Mouse (Mus musculus): ENCODE measurements around the gene Tent4b. TPM values are rescaled to one million over a fixed set of nuclear protein-coding genes. Genes with fewer than 3 reads are reported as not detected.

Gene Tent4b
- polyA plus RNA-seq (2012; ENCODE audit: insufficient read depth, insufficient read length, missing spikeins): 15.1 and 22.6 TPM in 2 replicates

DNA sequence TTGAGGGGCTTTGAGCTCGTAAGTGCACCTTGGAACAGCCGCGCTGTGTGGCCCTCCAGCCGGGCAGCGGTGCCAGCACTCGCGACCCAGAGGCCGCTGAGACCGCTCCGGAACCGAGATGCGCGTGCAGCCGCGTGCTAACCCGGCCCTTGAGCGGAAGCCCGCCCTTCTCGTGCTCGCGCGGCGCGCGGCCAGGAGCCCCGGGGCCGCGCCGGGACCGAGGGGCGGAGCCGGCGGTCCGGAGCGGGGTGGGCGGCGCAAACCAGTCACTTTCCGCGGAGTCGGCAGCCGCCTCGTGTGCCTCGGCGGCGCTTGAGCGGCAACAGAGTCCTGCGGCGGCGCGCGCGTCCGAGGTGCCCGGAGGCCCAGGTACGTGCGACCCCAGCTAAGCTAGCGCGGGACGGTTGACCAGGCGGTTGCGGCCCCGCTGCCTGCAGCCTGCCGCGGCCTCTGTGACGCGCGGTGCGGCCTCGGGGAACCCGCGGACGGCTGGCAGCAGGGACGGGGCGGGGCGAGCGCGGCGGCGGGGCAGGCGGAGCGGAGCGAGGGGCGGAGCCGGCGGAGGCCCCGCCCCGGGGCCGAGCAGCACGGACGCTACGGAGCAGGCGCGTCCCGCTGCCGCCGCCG, at the start of gene Tent4b:
TSS of gene Tent4b (plus strand) at position 269 of the 627 bp plus-strand sequence.
- peaks cover 17% of the 10 kb centered on the region for H3K4me1 ChIP-seq (ENCODE audit: control insufficient read depth, insufficient read depth, insufficient read length, low read length)
- H3K4me3 ChIP-seq (ENCODE audit: insufficient read depth, low read depth, low read length): peak within 1 kb of the TSS; percentile 100
- H3K27ac ChIP-seq (replicated peaks; ENCODE audit: low read depth, low read length): peak within 1 kb of the TSS; percentile 88

DNA sequence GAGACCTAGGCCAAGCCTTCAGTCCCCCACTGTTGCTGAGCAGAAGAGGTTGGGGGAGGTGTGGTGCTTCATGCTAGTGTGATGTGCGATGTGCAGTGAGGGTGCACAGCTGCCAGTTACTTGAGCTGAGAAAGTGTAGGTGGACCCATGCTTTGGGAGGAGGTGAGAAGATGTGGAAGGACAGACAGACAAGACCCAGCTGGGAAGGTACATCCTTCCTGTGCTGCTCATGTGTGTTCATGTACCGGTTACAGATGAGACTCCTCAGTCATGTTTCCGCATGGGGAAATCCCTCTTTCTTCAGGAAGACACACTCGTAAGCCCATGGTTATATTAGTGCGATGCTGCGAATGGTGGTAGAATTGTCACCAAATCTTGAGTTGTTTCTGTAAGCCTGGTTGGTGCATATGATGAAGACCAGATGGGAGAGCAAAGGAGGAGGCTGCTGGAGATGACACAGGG, 48.1 kb upstream of the Tent4b start:
- H3K27ac ChIP-seq (replicated peaks; ENCODE audit: low read depth, low read length): no peak overlapping the region
- no peaks in the 10 kb centered on the region for H3K4me1 ChIP-seq (ENCODE audit: control insufficient read depth, insufficient read depth, insufficient read length, low read length)
- no peak overlapping the region for H3K4me3 ChIP-seq (ENCODE audit: insufficient read depth, low read depth, low read length)

DNA sequence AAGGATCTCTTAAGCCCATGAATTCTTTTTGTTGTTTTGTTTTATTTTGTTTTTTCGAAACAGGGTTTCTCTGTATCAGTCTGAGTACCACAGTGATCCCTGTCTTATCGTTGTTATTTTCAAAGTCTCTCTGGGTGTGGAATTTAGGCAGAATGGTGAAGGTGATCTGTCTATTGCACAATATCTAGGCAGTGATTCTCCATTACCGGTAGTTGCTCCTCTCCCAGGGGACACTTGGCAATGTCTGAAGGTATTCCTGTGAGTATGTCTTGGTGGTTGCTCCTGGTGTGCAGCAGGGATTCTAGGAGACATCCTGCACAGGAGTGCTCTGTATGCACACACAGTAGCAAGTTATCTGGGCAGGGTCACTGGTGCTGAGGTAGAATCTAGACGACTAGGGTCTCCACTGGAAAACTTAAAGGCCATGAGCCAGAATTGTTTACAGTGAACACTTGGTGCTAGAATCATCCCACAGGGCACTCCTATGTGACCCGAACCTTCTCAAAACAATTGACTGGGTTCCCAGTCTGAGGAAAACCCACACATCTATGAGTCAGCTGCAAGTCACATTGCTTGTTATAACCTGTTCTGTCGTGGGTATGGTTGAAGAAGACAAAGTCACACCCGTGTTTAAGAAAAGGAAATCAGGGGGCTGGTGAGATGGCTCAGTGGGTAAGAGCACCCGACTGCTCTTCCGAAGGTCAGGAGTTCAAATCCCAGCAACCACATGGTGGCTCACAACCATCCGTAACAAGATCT, 38.6 kb upstream of the Tent4b start:
- H3K27ac ChIP-seq (replicated peaks; ENCODE audit: low read depth, low read length): no peak overlapping the region
- no peak overlapping the region for H3K4me3 ChIP-seq (ENCODE audit: insufficient read depth, low read depth, low read length)
- H3K4me1 ChIP-seq (ENCODE audit: control insufficient read depth, insufficient read depth, insufficient read length, low read length): no peaks in the 10 kb centered on the region

DNA sequence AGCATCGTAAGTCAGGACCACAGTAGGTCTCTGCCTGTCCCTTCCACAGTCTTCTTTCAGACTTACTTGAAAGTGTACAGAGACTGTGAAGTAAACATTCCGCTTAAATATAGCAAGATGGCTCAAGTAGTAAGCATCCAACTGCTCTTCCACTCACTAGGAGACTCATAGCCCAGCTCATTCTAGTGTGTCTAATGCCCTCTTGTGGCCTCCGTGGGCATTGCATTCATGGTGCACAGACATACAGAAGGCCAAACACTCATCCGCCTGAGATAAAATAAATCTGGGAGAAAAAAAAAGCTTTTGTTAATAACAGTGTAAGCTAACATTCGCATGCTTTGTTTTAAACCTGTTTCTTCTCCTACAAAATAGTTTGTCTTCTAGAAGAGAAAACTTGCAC, 37.6 kb upstream of the Tent4b start:
- Histone ChIP-seq H3K27ac (replicated peaks; ENCODE audit: low read depth, low read length) (no peak overlapping the region), H3K4me3 (ENCODE audit: insufficient read depth, low read depth, low read length) (no peak overlapping the region), H3K4me1 (ENCODE audit: control insufficient read depth, insufficient read depth, insufficient read length, low read length) (no peaks in the 10 kb centered on the region)

GRCm38 (mm10) chr8:88175264-88175663, 23.7 kb upstream of the Tent4b start:
- no peaks in the 10 kb centered on the region for H3K4me1 ChIP-seq (ENCODE audit: control insufficient read depth, insufficient read depth, insufficient read length, low read length)
- H3K27ac ChIP-seq (replicated peaks; ENCODE audit: low read depth, low read length): no peak overlapping the region
- no peak overlapping the region for H3K4me3 ChIP-seq (ENCODE audit: insufficient read depth, low read depth, low read length)

- Histone ChIP-seq H3K4me1 (ENCODE audit: control insufficient read depth, insufficient read depth, insufficient read length, low read length) (no peaks in the 10 kb centered on the region), H3K27ac (replicated peaks; ENCODE audit: low read depth, low read length) (no peak overlapping the region), H3K4me3 (ENCODE audit: insufficient read depth, low read depth, low read length) (no peak overlapping the region)
These were observed 21.7 kb upstream of the Tent4b start for GRCm38 (mm10) chr8:88177291-88177690.

DNA sequence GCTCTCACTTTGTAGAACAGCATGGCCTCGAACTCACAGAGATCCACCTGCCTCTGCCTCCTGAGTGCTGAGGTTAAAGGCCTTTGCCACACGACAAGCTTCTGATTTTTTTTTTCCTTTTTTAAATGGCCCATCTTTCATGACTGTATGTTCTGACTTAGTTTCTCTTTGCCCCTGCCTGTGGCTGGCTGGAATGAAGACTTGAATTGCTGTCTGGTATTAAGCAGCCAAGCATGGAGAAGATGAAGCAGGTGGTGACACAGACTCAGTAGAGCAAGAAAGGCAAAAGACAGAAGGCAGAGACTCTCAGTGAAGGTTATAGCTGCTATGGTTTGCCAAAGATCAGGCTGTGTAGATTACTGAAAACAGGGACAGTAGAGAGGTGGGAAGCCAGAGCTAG, 15.9 kb upstream of the Tent4b start:
- no peaks in the 10 kb centered on the region for H3K4me1 ChIP-seq (ENCODE audit: control insufficient read depth, insufficient read depth, insufficient read length, low read length)
- no peak overlapping the region for H3K27ac ChIP-seq (replicated peaks; ENCODE audit: low read depth, low read length)
- no peak overlapping the region for H3K4me3 ChIP-seq (ENCODE audit: insufficient read depth, low read depth, low read length)

GRCm38 (mm10) chr8:88184914-88185313, 14.1 kb upstream of the Tent4b start:
- Histone ChIP-seq H3K27ac (replicated peaks; ENCODE audit: low read depth, low read length) (no peak overlapping the region), H3K4me1 (ENCODE audit: control insufficient read depth, insufficient read depth, insufficient read length, low read length) (no peaks in the 10 kb centered on the region), H3K4me3 (ENCODE audit: insufficient read depth, low read depth, low read length) (no peak overlapping the region)

- no peak overlapping the region for H3K27ac ChIP-seq (replicated peaks; ENCODE audit: low read depth, low read length)
- H3K4me1 ChIP-seq (ENCODE audit: control insufficient read depth, insufficient read depth, insufficient read length, low read length): no peaks in the 10 kb centered on the region
- no peak overlapping the region for H3K4me3 ChIP-seq (ENCODE audit: insufficient read depth, low read depth, low read length)
These were observed 13.3 kb upstream of the Tent4b start for GRCm38 (mm10) chr8:88185716-88186115.

GRCm38 (mm10) chr8:88197328-88197727, 1.7 kb upstream of the Tent4b start:
- no peak overlapping the region for H3K4me3 ChIP-seq (ENCODE audit: insufficient read depth, low read depth, low read length)
- H3K4me1 ChIP-seq (ENCODE audit: control insufficient read depth, insufficient read depth, insufficient read length, low read length): peaks cover 12% of the 10 kb centered on the region
- H3K27ac ChIP-seq (replicated peaks; ENCODE audit: low read depth, low read length): no peak overlapping the region

DNA sequence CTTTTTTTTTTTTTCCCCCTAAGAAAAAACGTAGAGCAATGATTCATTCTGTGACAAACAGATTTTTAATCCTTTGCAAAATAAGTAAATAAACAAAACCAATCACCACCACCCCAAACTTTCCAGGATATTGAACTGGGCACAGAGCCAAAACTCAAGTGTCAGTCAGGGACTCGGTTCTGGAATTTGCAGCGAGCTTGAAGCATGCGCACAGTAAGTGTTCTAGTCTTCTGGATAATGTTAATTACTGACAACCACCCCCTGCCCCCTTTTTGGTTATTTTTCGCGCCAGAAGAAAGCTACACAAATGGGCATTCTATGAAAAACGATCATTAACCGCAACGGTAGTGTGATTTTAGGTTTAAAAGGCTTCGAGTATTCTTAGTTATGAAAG, 465 bp upstream of the Tent4b start:
- H3K27ac ChIP-seq (replicated peaks; ENCODE audit: low read depth, low read length): peak overlapping the region; percentile 86
- H3K4me1 ChIP-seq (ENCODE audit: control insufficient read depth, insufficient read depth, insufficient read length, low read length): peaks cover 17% of the 10 kb centered on the region
- peak overlapping the region; percentile 100 for H3K4me3 ChIP-seq (ENCODE audit: insufficient read depth, low read depth, low read length)

GRCm38 (mm10) chr8:88199700-88200601, 938 bp downstream of the Tent4b start:
- H3K4me1 ChIP-seq (ENCODE audit: control insufficient read depth, insufficient read depth, insufficient read length, low read length): peaks cover 24% of the 10 kb centered on the region

DNA sequence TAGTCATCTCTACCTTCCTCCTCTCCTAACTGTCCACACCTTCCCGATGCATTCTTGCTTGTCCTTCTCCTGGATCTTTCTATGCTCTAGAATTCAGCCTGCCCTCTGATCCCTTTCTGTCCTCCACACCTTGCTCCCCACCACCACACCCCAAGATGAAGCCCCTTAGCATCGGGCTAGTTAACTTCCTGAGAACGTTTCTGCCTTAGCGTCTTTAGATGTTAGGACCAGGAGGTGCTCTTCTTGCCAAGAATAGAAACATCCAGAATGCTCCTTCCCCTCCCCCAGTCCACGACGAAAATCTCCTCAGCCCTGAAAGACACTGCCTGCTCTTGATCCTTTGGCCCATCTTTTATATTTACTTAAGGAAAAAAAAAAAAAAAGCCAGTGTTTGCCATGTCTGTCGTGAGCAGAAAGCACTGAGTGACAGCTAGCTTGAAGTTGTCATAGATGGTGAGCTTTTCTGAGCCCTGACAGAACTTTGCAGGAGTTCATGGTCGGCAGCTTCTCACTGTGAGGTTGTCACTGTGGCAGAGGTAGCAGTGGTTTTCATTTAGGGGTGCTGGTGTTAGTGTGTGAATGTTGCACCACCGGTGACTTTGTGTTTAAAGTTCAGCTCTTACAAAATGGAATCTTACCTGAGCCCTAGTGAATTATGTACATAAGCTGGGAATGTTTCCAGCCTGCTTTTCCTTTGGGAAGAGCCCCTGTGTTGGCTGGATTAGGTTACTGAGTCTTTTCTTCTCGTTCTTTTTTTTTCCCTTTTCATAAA, 1.9 kb downstream of the Tent4b start:
- Histone ChIP-seq H3K4me3 (ENCODE audit: insufficient read depth, low read depth, low read length) (peak overlapping the region; percentile 71), H3K27ac (replicated peaks; ENCODE audit: low read depth, low read length) (peak overlapping the region; percentile 5; the same call in 1 of the 2 replicates), H3K4me1 (ENCODE audit: control insufficient read depth, insufficient read depth, insufficient read length, low read length) (peaks cover 25% of the 10 kb centered on the region)

More at GRCm38 (mm10) chr8:88199700-88200601, 938 bp downstream of the Tent4b start:
- Histone ChIP-seq H3K4me3 (ENCODE audit: insufficient read depth, low read depth, low read length) (peak overlapping the region; percentile 71), H3K27ac (replicated peaks; ENCODE audit: low read depth, low read length) (peak overlapping the region; percentile 46)

- Histone ChIP-seq H3K4me3 (ENCODE audit: insufficient read depth, low read depth, low read length) (peak overlapping the region; percentile 12; the same call in 1 of the 2 replicates), H3K4me1 (ENCODE audit: control insufficient read depth, insufficient read depth, insufficient read length, low read length) (peaks cover 27% of the 10 kb centered on the region), H3K27ac (replicated peaks; ENCODE audit: low read depth, low read length) (no peak overlapping the region)
These were observed 2.6 kb downstream of the Tent4b start for GRCm38 (mm10) chr8:88201641-88202040.

Data from brown adipose tissue, adult 24 weeks (tissue).